Mouse (Mus musculus) layer of hippocampus, adult 18-20 months (tissue): ENCODE measurements around the gene Smtnl1. TPM values are rescaled to one million over a fixed set of nuclear protein-coding genes. Genes with fewer than 3 reads are reported as not detected.
"Not testable (repeated sequence)": the region's sequence is repeated elsewhere in the genome, so short reads cannot be mapped to it uniquely, and the experiment has no call there.

ENCODE experiments used
- DNase-seq, 2 experiments: peaks; one replicate each; pipeline ENCODE4 v3.0.0; 2022; ENCODE audit warnings: low spot score in 2 of 2
- total RNA-seq, 2 experiments: library from RNA; stranded (reverse); gene quantifications; 2 replicates each; pipeline ENCODE4 v1.2.3; 2021

Smtnl1 gene
- total RNA-seq, 2 experiments from 2014 or later = not detected

DNA sequence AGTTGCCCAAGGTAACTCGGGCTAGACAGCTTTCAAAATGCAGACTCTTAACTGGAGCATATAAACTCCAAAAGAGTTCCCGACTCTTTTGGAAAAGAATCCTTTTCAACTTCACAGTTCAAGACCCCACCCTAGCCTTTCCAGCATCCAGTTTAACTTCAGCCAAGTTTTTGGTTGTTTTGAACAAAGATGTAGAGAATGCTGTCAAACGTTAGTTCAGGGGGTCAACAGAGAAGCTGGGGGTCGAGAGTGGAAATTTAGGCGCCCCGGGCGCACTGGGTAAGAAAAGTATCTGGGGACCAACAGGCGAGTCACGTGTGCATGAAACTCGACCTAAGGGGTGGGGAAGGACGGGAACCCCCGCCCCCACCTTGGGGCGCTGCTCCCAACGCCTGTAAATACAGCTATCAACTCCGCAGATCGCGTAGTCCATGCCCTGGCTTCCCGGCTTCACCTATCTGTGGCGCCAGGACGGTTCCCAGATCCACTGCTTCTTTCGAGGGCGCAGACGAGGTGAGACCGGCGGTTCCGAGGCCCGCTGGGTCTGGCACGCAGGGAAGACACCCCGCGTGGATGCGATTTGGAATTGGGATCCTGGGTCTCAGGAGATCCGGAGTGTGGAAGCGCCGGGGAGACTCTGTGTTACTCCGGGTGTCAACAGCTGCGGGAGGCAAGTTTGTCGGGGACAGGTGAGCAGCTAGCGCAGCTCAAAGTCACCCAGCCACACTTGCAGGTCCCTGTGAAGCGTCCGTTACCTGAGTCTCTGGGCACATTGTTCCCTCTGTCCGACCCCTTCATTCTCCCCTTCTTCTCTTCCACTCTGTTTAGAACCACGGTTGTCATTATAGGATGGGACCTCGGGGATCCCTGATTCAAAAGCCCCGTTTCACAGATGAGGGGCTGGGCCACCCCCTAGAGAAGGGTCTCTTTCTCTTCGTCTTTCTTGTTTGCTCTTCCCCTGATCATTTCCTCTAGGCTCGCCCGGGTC is 16.8 kb upstream of the Smtnl1 start:
- DNase-seq = no peak

DNA sequence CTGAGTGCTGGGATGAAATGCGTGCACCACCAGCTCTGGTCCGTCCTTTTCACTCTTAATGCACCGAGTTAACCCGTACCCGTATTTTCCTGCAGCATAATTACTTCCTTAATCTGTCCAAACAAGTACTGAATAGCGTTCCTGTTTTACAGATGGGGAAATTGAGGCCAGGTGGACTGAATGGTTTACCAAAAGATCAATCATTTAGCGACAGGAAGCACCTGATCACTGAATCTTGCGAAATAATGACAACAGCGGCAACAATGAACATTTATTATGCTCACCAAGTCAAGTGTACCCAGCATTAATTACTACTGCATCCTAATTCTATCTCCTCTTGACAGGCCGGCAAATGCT is 16.1 kb upstream of the Smtnl1 start, which contains the start of gene Slc43a1:
Slc43a1 (plus strand) TSS at position 258 of the 357 bp plus-strand sequence.
- no peak for DNase-seq

DNA sequence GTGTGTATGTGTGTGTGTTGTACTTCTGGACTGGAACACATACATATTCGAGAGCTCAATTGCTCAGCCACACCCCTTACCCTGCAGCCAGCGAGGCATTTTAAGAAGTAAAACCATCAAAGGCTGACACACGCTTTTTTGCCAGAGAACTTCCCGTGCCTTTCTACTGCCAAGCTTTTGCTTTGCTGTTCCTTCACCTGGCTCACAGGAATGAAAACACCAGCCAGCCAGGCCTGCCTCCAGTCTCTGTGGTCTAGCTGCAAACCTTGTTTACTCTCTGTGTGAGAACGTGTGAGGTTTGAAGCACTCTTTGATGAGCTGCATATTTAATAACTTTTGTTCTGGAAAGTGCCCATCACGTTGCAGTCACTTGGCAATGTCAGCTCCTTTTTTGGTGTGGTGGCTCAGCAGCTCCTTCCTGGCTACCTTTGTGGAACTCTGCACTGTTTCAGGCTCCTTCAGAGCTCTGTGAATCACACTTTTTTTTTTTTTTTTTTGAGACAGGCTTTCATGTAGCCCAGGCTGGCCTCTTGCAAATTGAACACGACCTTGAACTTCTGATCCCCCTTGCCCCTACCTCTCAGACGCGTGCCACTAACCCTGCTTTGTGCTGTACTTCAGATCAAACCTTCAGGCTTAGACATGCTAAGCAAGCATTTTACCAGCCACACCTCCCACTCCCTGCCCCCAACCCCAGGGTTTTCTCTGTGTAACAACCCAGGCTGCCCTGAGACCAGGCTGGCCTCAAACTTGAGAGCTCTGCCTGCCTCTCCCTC is 15.6 kb upstream of the Smtnl1 start:
- DNase-seq = no peak

DNA sequence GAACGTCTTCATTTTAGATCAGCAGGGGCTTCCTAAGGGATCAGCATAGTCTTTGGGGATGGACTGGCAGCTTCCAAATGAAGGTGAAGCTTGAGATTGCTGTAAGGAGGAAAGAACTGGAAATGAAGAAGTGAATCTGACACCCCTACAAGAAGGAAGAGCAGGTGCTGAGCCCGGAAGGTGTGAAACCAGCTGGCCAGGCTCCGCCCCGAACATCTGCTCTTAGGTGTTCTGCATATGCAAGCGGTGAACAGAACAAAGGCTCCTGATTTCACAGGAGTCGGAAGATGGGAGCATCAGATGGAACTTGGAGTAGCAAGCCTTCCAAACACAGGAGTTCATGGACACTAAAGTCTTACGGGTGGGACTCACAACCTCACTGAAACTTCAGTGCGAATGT is 14.7 kb upstream of the Smtnl1 start:
- no peak for DNase-seq

DNA sequence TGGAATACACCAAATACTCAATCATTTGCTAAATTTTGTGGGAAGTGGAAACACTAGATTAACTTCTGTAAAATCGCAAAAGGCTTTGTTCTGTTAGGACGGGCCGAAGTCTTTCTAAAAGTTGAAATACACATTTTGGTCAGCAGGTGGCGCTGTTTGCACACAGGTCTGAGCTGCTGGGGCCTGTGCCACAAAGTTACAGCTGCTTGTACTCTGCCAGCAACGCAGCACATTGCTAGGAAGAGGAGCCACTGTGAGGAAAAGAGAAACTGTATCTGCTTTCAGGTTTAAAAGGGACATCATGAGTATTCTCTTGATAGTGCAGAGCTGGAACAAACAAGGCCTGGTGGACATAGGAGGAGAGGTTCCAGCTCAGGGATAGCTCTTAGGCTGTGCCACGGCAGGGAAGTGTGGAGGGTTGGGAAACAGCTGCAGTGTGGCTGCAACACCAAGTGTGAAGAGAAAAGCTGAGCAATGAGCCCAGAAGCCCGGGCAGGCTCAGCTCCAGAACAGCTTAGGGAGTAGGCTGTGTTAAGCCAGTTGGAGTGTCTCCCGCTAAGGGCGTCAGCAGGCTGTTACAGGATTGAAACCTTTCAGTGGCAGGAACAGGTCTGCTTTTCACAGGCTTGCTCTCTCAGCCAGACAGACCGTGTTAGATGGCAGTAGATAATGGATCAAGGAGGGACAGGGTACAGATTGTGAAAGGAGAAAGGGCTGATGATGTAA is 9.4 kb upstream of the Smtnl1 start:
- peak; percentile 81 to 94 for DNase-seq

DNA sequence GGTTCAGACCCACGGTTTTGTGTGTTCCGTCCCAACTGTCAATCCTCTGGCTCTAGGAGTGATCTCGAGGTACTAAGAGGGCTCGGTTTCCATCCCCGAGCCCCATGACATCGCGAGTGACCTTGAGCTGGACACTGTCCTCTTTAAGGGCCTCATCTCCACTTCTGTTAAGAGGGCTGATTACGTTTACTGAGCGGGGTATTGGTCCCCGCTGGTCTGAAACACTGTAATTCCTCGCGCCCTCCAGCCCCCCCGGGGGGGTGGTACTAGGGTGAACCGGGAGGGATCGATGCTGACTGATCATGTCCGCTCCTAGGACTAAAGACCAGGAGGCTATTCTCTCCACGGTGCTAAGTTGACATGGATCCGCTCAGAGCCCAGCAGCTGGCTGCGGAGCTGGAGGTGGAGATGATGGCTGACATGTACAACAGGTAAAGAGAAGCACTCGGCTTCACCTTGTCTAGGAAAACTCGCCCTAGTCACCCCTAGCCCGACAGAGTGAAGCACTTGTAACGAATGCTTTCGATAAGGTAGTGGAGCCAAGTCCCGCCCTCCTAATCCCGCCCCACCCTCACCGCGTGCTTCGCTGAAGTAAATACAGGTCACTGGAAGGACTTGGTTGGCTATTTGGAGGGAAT is 5.0 kb upstream of the Smtnl1 start:
- no peak for DNase-seq

DNA sequence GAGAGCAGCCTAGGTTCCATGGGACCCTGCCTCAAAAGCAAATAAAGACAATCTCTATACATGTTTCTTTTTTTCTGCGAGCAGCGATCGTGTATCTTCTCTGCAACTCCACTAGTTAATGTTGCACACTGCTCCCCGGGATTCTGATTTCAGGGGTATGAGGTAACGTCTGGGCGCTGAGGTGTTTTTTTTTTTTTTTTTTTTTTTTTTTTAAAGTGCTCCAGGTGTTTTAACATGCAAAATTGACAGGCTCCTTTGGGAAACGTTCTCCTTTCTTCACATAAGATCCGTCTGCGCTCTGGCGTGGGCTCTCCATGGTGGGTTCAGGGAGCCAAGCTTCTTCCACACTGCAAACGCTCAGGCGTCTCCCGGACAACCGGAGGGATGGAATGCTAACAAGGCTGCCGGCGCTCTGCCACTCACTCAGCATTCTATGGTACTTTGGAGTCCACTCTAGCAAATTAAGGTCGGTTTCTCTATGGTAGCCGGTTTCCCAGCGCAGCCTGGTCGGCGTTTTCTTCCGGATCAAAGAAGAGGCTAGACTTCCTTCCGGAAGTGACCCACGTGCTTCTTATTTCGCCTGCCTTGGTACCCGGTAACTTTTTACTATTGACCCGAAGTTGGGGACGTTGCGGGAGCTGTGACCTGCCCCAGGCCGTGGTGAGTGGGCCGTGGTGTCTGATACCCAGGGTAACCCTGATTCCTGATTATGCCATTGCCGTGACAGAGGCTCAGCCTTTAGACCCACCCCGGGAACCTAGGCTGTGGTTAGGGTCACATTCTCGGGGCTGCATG is 4.2 kb upstream of the Smtnl1 start, which contains the start of gene Timm10:
Timm10 (plus strand) TSS at position 510 of the 795 bp plus-strand sequence.
- peak; percentile 86 to 96 for DNase-seq

DNA sequence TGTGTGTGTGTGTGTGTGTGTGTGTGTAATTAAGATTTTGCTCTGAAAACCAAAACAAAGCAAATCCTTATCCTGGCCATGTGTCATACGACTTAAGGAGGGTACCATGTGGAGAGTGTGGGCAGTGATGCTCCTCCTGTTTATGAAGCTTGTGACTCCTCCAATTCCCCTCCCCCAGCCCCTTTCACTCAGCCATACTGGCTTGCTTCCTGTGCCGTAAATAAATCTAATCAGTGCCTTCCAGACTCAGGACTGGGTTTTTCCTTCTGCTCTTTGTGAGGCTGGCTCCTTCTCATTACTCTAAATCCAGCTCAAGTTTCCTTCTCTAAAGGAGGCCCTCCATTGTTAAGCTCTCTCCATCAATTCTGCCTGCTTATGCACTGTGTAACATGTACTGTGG is 785 bp upstream of the Smtnl1 start:
- peak in 1 of 2 experiments; percentile 37 for DNase-seq

DNA sequence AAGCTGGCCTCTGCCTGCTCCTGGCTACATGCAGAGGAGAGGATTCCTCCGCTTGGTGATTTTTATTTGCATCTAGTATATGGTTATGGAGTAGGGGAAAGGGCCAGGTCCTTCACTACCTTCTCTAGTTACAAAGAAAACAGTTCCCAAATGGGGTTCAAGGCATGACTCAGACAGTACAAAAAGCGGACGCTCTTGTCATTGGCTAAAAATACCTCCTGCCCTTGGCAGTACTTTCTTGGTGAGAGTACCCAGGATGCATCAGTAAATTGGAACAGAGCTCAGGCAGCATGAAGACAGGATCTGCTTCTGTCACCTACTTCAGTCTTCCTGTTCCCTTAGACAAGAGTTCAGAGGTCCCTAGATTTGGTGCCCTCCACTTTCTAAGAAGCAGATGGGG is 2.6 kb downstream of the Smtnl1 start:
- peak in 1 of 2 experiments; percentile 38 for DNase-seq

DNA sequence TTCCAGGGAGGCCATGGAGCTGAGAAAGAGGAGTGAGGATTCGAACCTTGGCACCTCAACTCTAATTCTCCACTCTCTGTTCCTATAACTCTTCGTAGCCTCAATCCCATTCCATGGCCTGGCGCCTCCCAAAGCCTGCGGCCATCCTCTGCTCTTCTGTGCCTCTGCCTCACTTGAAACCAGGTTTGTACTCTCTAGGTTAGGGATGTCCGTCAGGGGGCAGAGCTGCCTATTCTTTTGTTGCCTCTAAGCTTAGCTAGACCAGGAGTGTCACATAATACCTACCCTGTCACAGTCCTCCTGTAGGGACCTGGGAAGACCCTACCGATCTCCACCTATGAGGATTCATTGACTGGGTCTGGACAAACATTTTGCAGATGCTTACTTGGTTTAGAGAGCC is 9.8 kb downstream of the Smtnl1 start:
- no peak for DNase-seq

DNA sequence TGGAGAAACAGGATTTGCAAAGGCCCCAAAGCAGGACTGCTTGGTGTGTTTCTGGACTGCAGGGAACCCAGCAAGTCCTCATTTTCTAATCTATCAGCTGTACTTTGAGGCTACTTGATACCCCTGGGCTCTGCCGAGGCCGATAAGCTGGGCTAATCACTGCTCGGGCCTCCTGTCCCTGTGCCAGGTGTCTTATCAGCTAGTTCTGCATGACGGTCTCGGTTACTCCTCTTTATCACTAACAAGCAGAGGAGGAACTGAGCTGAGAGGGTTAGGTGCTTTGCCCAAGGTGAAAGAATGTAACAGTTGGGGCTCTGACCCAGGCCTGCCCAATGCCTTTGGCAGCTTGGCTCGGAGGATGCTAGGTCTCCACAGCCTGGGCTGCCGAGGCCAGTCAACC is 10.6 kb downstream of the Smtnl1 start:
- no peak for DNase-seq

DNA sequence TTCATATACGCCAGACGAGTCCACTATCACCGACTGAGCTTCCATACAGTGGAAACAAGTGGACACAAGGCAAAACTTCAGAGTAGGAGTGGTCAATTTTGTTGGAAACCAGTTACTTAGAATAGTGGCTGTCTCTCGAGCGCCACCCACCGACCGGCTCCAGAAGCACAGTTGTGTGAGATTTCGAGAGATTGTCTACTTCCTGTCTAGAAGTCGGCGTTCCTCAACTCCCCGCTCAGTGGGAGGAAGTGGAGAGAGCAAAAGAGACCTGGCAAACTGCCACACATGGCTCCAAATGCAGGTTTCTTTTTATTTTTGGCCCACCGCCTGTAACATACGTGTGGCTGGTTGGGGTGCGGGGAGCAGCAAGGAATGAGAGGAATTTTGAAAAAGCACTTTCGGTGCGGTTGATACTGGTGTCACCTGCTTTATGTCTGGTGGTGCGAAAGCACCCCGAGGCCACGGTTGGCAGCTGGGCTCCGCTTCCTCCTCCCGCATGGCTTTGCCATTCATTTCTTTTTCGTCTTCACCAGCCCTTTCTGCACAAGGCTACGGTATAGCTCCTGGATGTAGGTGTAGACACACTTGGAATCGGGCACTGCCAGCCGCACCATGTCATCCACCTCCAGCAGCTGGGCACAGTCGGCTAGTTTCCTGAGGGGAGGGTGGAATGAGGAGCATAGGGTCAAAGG is 11.4 kb downstream of the Smtnl1 start:
- peak; percentile 75 to 92 for DNase-seq

DNA sequence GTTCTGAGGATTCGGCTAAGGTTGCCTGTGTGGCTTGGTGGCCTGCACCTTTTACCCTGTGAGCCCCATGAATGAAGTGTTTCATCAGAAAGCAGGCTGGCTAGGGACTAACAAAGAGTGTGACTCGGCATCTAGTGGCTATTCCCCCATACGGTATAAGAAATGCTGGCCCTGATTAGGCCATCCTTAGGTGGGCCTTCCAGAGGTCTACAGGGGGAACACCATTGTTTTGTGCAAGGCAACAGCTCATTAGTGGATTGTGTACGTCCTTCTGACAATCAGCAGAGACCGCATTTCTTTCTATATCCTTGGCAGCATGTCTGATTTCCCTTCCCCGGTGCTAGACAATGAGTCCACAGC is 11.9 kb downstream of the Smtnl1 start:
- DNase-seq = no peak

DNA sequence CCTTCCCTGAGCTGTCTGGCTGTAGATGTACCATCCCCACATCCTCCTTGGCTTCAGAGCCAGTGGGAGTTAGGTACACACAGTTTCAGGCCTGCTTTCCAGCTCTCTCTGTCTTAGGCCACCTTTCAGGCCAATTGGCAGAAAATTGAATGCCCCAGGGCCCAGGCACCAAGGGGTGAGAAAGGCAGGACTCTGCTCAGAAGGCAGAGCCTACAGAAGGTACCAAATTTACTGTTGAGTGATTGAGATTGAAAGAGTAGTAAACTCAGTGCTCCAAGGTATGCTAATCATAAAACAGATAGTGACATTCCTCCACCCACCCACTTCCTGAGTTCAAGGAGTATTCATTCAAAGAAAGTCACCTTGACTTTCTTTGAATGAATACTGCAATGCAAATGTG is 13.1 kb downstream of the Smtnl1 start:
- DNase-seq = no peak

DNA sequence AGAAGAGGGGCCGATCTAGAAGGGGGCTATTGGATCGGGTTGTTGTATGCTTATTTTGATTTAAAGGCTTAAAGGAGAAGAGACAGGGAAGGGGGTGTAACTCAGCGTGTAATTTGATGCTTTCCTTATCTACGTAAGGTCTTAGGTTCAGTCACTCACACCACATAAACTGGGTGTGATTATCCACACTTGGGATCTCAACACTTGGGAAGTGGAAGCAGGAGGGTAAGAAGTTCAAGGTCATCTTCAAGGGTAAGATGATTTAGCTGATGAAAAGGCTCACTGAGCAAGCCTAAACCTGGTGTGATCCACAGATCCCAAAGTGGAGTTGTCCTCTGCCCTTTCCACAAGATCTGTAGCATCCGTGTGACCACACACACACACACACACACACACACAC is 15.9 kb downstream of the Smtnl1 start:
- no peak for DNase-seq

DNA sequence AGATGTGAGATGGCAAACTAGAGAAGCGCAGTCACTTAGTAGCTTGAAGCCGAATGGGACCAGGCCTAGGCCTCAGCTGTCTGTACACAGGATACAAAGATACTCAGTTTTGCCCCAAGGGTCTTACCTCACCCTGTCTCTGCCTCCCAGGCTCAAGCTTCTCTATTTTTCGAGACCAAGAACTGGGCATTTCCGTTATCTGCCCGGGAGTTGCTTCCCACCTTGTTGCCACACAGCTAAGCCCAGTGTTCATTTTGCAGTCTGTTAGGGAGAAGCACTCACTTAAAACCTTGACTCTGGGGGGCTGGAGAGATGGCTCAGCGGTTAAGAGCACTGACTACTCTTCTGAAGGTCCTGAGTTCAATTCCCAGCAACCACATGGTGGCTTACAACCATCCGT is 18.5 kb downstream of the Smtnl1 start:
- DNase-seq = no peak

DNA sequence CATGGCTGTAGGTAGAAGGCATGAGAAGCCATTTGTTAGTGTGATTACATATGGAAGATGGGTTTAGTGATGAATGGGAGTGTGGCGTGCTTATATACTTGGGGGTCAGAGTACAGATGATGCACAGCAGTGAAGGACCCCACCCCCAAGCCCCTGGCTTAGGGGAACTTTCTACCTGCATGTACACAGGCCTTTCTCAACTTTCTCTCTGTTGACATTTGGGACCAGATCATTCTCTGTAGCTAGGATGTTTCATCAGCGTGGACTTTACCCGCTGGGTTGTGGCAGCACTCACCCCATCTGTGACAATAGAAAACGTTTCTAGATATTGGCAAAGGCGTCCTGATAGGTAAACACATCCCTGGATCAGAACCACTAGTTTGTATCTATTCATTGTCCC is 21.2 kb downstream of the Smtnl1 start:
- not testable (repeated sequence) for DNase-seq

DNA sequence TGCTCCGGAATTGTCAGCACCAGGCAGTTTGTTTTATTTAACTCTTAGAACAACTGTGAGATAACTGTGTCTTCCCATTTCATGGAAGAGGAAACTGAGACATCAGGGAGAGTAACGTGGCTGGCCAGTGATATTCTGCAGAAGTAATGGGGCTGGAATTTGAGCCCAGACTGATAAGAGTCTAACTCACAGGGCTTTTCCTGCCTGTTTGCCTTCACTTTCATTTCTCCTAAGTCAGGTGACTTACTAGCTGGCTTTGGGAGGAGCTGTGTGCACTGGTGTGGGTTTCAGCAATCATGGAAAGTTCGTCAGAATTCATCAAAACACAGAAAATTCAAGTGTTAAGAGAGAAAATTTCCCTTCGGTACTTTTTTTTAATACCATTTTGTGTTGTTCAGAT is 22.1 kb downstream of the Smtnl1 start:
- no peak for DNase-seq

DNA sequence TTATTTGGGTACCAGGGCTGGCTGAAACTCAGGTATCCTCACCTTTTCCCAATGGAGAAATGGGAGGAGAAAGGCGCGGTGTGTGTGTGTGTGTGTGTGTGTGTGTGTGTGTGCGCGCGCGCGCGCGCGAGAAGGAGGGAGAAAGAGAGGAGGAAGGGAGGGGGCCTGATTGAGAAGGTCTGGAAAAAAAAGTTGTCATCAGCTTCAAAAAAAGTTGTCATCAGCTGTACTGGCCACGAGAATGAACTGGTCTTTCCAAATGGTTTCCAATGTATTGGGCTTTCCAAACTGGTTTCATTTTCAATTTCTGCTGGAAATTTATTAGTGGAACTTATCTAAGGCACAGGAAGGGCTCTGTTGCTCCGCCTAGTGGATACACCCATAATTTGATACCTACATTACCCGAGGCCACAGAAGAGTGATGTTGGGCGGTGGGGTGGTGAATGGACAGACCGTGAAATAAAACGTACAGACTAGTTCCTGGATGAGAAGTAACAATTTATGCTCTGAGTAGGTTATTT is 23.4 kb downstream of the Smtnl1 start:
- DNase-seq = peak; percentile 51 to 85
